Mouse (Mus musculus) heart, embryonic 13.5 days (tissue): ENCODE measurements around the gene Spata17. TPM values are rescaled to one million over a fixed set of nuclear protein-coding genes. Genes with fewer than 3 reads are reported as not detected.

ENCODE experiments used
- ATAC-seq: fragments of 200-750 bp; cut with Nextera tagmentation; 2 replicates; pipeline ENCODE4 v1.8.0; 2017; ENCODE audit warnings: moderate TSS enrichment; ENCODE audit not compliant: insufficient number of reproducible peaks, low FRiP score, low TSS enrichment; ENCODE audit errors: extremely low read depth
- H3K27ac ChIP-seq: fragments of 300-500 bp; sonication (generic); replicated peaks from 2 replicates; pipeline ENCODE4 v1.5.1; 2015; ENCODE audit warnings: moderate library complexity, mild to moderate bottlenecking, inconsistent platforms
- H3K27me3 ChIP-seq: fragments of 300-500 bp; sonication (generic); replicated peaks from 2 replicates; pipeline ENCODE4 v1.6.1; 2015; ENCODE audit warnings: mild to moderate bottlenecking, inconsistent platforms
- H3K36me3 ChIP-seq: fragments of 300-500 bp; sonication (generic); 2 replicates; pipeline ENCODE4 v1.6.1; 2015; ENCODE audit warnings: mild to moderate bottlenecking, inconsistent platforms
- H3K4me1 ChIP-seq: fragments of 300-500 bp; sonication (generic); 2 replicates; pipeline ENCODE4 v1.6.1; 2015; ENCODE audit warnings: inconsistent platforms
- H3K4me2 ChIP-seq: fragments of 300-500 bp; sonication (generic); 2 replicates; pipeline ENCODE4 v1.6.1; 2015; ENCODE audit warnings: inconsistent platforms, mild to moderate bottlenecking, moderate library complexity
- H3K4me3 ChIP-seq: fragments of 300-500 bp; sonication (generic); 2 replicates; pipeline ENCODE4 v1.5.1; 2015; ENCODE audit warnings: moderate library complexity, mild to moderate bottlenecking, inconsistent platforms
- H3K9ac ChIP-seq: fragments of 300-500 bp; sonication (generic); 2 replicates; pipeline ENCODE4 v1.6.1; 2015; ENCODE audit warnings: inconsistent platforms, mild to moderate bottlenecking, moderate library complexity
- H3K9me3 ChIP-seq: fragments of 300-500 bp; sonication (generic); 2 replicates; pipeline ENCODE4 v1.6.1; 2016; ENCODE audit warnings: inconsistent platforms
- WGBS: fragments of 180-500 bp; shearing (Covaris S2); methylation state at CpG from one replicate; pipeline ENCODE4 v1.1.7; 2015; ENCODE audit warnings: mixed read lengths; 5-methylcytosine and 5-hydroxymethylcytosine counted together
- polyA plus RNA-seq: library from polyadenylated mRNA; unstranded; fragments of >200 nt; fragmentation: Nextera tagmentation; extraction: Ambion mirVana; gene quantifications from 2 replicates; pipeline ENCODE4 v1.2.1, GENCODE M21; 2015

The Spata17 gene
- polyA plus RNA-seq, 1 experiment from 2014 or later, result 0.57 TPM

DNA sequence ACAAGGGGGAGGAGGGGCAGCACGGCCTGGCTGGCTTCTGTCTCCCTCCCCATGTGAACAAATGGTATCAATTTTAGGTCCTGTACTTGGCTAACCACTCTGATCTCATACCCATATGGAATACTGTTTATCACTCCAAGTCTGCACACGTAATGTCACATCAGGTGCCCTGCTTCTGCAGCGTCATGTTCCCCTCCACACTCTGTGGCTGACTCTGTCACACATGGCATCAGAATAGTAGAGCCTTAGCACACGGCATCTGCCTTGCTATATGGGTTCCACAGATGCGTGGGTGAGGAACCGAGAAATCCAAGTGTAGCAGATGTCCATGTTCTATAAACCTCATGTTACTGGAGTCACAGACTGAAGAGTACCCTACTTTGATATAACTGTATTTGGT lies 96.0 kb downstream of the Spata17 start:
- Histone ChIP-seq H3K4me2 (no peak overlapping the region), H3K4me3 (no peak overlapping the region), H3K9ac (no peak overlapping the region), H3K27me3 (no peaks in the 10 kb centered on the region), H3K9me3 (no peaks in the 10 kb centered on the region), H3K27ac (no peak overlapping the region), H3K36me3 (no peaks in the 10 kb centered on the region), H3K4me1 (peaks cover 23% of the 10 kb centered on the region)
- 91% methylated on average over 6 of the region's 6 CpGs for WGBS
- ATAC-seq, result no peak

DNA sequence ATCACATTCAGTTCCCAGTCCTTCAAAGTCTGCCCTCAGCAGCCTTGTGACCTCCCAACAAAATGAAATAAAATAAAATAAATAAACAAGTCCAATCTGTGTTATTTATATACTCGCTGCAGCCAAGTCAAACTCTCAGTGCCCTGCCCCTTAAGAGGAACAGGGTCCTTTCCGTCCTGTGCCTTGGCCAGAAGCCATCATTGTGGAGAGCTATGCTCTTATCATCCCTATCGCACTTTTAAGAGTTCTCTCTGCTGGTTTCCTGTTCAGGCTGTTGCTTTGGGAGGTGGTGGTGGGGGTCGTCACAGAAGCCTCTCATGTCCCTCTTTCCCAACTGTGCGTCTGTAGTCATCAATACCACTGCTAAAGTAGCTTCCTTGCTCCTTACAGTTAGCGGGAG lies 97.2 kb downstream of the Spata17 start:
- H3K36me3 ChIP-seq, result no peaks in the 10 kb centered on the region
- no peak overlapping the region for H3K9ac ChIP-seq
- no peak for ATAC-seq
- H3K4me1 ChIP-seq, result peaks cover 25% of the 10 kb centered on the region
- 0 out of 2 replicates have a peak, but pooled peaks cover 6% of the 10 kb centered on the region for H3K9me3 ChIP-seq
- H3K4me2 ChIP-seq, result peak overlapping the region; percentile 8
- 27% methylated on average over 6 of the region's 6 CpGs for WGBS
- H3K27me3 ChIP-seq, result no peaks in the 10 kb centered on the region
- H3K4me3 ChIP-seq, result no peak overlapping the region
- H3K27ac ChIP-seq, result peak overlapping the region; percentile 70

DNA sequence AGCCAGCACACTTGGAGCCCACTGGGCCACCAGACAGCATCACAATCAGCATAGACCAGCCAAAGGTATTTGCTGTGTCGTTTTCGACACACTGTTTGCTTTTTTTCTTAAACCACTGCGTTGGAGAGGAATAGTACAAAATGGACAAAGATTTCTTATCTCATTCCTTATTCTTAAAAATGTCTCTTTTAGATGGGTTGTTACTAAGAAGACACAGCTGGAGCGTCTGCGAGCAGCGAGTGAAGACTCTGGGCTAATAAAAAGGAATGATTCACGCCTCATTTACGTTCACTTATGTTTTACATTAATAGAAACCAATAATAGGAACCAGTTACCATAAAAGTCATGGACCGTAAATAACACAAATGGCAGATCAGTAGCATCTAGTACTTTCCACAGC lies 101.5 kb downstream of the Spata17 start:
- no peaks in the 10 kb centered on the region for H3K36me3 ChIP-seq
- no peak overlapping the region for H3K4me3 ChIP-seq
- H3K4me2 ChIP-seq, result no peak overlapping the region
- H3K9me3 ChIP-seq, result 0 out of 2 replicates have a peak, but pooled peaks cover 6% of the 10 kb centered on the region
- H3K27ac ChIP-seq, result no peak overlapping the region
- H3K9ac ChIP-seq, result no peak overlapping the region
- no peaks in the 10 kb centered on the region for H3K27me3 ChIP-seq
- no peak for ATAC-seq
- peaks cover 21% of the 10 kb centered on the region for H3K4me1 ChIP-seq
- WGBS, result 80% methylated on average over 9 of the region's 9 CpGs

- ATAC-seq, result no peak
- H3K4me3 ChIP-seq, result no peak overlapping the region
- H3K9ac ChIP-seq, result no peak overlapping the region
- H3K27ac ChIP-seq, result no peak overlapping the region
- H3K4me1 ChIP-seq, result peaks cover 25% of the 10 kb centered on the region
- H3K27me3 ChIP-seq, result no peaks in the 10 kb centered on the region
- H3K36me3 ChIP-seq, result no peaks in the 10 kb centered on the region
- 59% methylated on average over 4 of the region's 4 CpGs for WGBS
- H3K4me2 ChIP-seq, result no peak overlapping the region
- 0 out of 2 replicates have a peak, but pooled peaks cover 7% of the 10 kb centered on the region for H3K9me3 ChIP-seq
Observed at GRCm38 (mm10) chr1:187102130-187102529, 113.1 kb downstream of the Spata17 start.

- ATAC-seq, result no peak
- Histone ChIP-seq H3K4me3 (no peak overlapping the region), H3K9me3 (0 out of 2 replicates have a peak, but pooled peaks cover 6% of the 10 kb centered on the region), H3K9ac (no peak overlapping the region), H3K4me1 (peaks cover 25% of the 10 kb centered on the region), H3K36me3 (no peaks in the 10 kb centered on the region), H3K27me3 (no peaks in the 10 kb centered on the region), H3K27ac (no peak overlapping the region), H3K4me2 (no peak overlapping the region)
- WGBS, result 51% methylated on average over 3 of the region's 3 CpGs
Observed at GRCm38 (mm10) chr1:187101202-187101601, 114.1 kb downstream of the Spata17 start.

GRCm38 (mm10) chr1:187100624-187101023 lies 114.6 kb downstream of the Spata17 start:
- Histone ChIP-seq H3K9me3 (no peaks in the 10 kb centered on the region), H3K9ac (no peak overlapping the region), H3K4me1 (peaks cover 25% of the 10 kb centered on the region), H3K4me2 (no peak overlapping the region), H3K27ac (no peak overlapping the region), H3K36me3 (no peaks in the 10 kb centered on the region), H3K4me3 (no peak overlapping the region), H3K27me3 (no peaks in the 10 kb centered on the region)
- ATAC-seq, result no peak
- WGBS, result 68% methylated on average over 3 of the region's 3 CpGs

DNA sequence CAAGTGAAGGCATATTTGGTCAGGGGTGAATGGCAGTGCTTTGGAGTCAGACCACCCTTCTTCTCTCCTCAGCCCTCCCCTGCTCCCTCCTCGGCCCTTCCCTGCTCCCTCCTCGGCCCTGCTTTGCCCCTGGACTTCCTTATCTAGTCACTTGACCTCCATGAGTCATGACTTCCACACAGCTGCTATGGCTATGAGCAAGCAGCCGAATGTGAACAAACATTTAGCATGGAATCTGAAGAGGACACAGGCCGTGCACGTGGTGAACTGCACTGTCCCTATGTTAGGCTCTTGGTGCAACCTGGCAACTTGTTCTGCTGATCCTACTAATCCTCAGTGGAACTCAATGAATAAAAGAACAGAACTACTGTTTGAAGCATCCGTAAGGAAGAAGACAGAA lies 117.0 kb downstream of the Spata17 start:
- 23% methylated on average over 6 of the region's 6 CpGs for WGBS
- no peak overlapping the region for H3K27ac ChIP-seq
- no peaks in the 10 kb centered on the region for H3K36me3 ChIP-seq
- H3K9me3 ChIP-seq, result no peaks in the 10 kb centered on the region
- no peak overlapping the region for H3K4me2 ChIP-seq
- no peak overlapping the region for H3K9ac ChIP-seq
- H3K4me3 ChIP-seq, result no peak overlapping the region
- H3K4me1 ChIP-seq, result peaks cover 24% of the 10 kb centered on the region
- no peaks in the 10 kb centered on the region for H3K27me3 ChIP-seq
- ATAC-seq, result no peak

GRCm38 (mm10) chr1:187092546-187092945 lies 122.7 kb downstream of the Spata17 start:
- Histone ChIP-seq H3K9me3 (no peaks in the 10 kb centered on the region), H3K27me3 (no peaks in the 10 kb centered on the region), H3K27ac (no peak overlapping the region), H3K36me3 (no peaks in the 10 kb centered on the region), H3K9ac (no peak overlapping the region), H3K4me2 (no peak overlapping the region), H3K4me1 (no peaks in the 10 kb centered on the region), H3K4me3 (no peak overlapping the region)
- 82% methylated on average over 14 of the region's 14 CpGs for WGBS
- ATAC-seq, result no peak

DNA sequence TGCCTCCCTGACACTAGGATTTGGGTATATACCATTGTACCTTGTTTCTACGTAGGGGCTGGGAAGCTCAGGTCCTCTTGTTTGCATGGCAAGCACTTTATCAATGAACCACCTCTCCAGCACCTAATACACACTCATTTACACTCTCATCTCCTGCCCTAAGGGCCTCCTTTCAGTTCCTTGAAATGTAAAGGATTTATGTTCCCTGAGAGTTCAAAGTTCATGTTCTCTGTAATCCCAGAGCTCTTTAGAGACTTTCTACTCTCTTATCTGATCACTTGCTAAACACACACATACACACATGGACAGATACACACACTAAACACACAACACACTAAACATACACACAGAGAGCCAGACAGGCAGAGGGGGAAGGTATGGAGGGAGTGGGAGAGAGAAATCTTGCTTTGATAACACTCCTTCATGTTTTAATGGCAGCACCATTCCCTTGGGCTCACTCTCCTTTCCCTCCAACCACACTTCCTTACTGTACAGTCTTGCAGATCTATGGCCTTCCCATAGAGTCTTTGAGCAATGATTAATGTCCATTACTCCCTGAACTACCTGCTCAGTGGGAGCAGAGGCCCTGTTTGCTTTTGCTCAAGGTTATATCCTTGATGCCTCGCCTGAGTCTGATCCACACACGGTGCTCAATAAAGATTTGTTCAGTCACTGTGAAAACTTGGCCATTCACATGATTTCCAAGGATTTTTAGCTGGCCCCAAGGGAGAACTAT lies 126.4 kb downstream of the Spata17 start:
- H3K4me1 ChIP-seq, result no peaks in the 10 kb centered on the region
- no peaks in the 10 kb centered on the region for H3K27me3 ChIP-seq
- H3K9me3 ChIP-seq, result no peaks in the 10 kb centered on the region
- no peaks in the 10 kb centered on the region for H3K36me3 ChIP-seq
- H3K27ac ChIP-seq, result no peak overlapping the region
- ATAC-seq, result no peak
- no peak overlapping the region for H3K4me3 ChIP-seq
- H3K9ac ChIP-seq, result no peak overlapping the region
- 78% methylated on average over 3 of the region's 3 CpGs for WGBS
- H3K4me2 ChIP-seq, result no peak overlapping the region

- no peak overlapping the region for H3K9ac ChIP-seq
- ATAC-seq, result no peak
- no peak overlapping the region for H3K4me3 ChIP-seq
- H3K27me3 ChIP-seq, result no peaks in the 10 kb centered on the region
- H3K4me1 ChIP-seq, result no peaks in the 10 kb centered on the region
- H3K9me3 ChIP-seq, result no peaks in the 10 kb centered on the region
- no peaks in the 10 kb centered on the region for H3K36me3 ChIP-seq
- H3K4me2 ChIP-seq, result no peak overlapping the region
- 64% methylated on average over 6 of the region's 6 CpGs for WGBS
- no peak overlapping the region for H3K27ac ChIP-seq
Observed at GRCm38 (mm10) chr1:187086027-187086426, 129.2 kb downstream of the Spata17 start.

GRCm38 (mm10) chr1:187077352-187077751 lies 137.9 kb downstream of the Spata17 start:
- H3K27ac ChIP-seq, result no peak overlapping the region

DNA sequence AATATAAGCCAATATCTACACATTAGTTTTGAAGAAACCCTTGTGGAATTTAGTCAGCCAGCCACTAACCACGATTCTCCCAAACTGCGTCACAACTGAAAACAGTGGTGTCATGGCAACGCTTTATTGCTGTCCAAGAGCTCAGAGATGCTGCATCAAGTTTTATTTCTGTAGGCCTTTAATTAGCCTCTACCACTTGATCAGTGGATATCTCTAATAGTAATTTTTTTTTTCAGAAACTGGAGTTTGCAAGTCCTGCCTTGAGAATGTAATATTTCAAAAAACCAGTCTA lies 138.3 kb downstream of the Spata17 start:
- WGBS, result 70% methylated on average over 3 of the region's 3 CpGs
- no peaks in the 10 kb centered on the region for H3K36me3 ChIP-seq
- no peak overlapping the region for H3K4me3 ChIP-seq
- H3K9me3 ChIP-seq, result no peaks in the 10 kb centered on the region
- no peak for ATAC-seq
- H3K27me3 ChIP-seq, result no peaks in the 10 kb centered on the region
- no peak overlapping the region for H3K9ac ChIP-seq
- no peak overlapping the region for H3K4me2 ChIP-seq
- no peaks in the 10 kb centered on the region for H3K4me1 ChIP-seq
- H3K27ac ChIP-seq, result no peak overlapping the region

More at GRCm38 (mm10) chr1:187077352-187077751, 137.9 kb downstream of the Spata17 start:
- no peaks in the 10 kb centered on the region for H3K9me3 ChIP-seq
- H3K4me3 ChIP-seq, result no peak overlapping the region
- 73% methylated on average over 9 of the region's 9 CpGs for WGBS
- no peak overlapping the region for H3K9ac ChIP-seq
- H3K4me2 ChIP-seq, result no peak overlapping the region
- no peaks in the 10 kb centered on the region for H3K36me3 ChIP-seq
- H3K4me1 ChIP-seq, result no peaks in the 10 kb centered on the region
- no peaks in the 10 kb centered on the region for H3K27me3 ChIP-seq
- no peak for ATAC-seq
